Mouse (Mus musculus): ENCODE measurements around the gene Tctex1d4. TPM values are rescaled to one million over a fixed set of nuclear protein-coding genes. Genes with fewer than 3 reads are reported as not detected.

Gene Tctex1d4
- total and polyA plus RNA-seq, 2 experiments = 0.17 TPM; not detected in 1

DNA sequence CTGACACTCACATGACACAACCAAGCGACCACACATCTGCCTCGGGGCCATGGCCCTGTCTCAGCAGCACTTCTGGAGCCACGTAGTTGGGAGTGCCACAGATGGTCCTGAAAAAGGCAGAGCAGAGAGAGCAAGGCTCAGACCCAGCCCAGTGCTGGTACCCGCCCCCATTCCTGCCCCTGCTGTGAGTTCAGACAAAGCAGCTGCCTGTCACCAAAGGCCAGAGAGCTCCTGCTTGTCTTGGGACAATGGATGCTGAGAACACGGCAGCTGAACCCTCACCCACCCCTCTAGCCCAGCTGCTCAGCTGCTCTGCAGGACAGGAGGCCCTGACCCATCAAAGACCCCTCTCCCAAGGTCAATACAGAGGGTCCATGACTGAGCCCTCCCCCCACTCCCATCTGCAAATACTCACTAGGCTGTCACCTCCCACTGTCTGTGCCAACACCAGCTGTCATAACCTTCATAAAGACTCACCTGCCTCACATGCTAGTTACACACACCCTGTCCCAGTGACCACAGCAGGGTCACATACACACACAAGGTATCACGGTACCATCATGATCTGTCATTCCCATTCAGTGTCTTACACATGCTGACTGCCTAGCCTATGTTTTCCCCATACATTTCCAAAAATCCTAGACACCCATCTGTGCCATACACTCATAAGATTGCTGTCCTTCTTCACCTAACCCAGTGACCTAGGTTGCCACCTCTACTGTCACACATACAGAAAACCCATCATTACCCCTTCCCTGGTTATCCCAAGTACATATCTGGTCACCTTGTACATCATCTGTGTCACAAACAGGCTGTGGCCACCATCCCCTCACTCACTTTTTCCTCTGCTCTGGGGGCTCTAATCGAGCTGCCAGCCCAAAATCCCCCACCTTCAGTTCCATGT, 5.5 kb downstream of the Tctex1d4 start:
- H3K36me3 ChIP-seq (ENCODE audit: control insufficient read depth, insufficient read depth, low read length) = peaks cover 47% of the 10 kb centered on the region
- peak overlapping the region; percentile 58 for H3K27ac ChIP-seq (replicated peaks; ENCODE audit: insufficient read depth, low read depth, low read length)
- H3K27me3 ChIP-seq (ENCODE audit: control insufficient read depth, insufficient read depth, low read length) = no peaks in the 10 kb centered on the region
- H3K4me3 ChIP-seq (ENCODE audit: insufficient read depth, low read depth, low read length) = peak overlapping the region; percentile 82
- WGBS = 44% methylated on average over 7 of the region's 7 CpGs
- DNase-seq (ENCODE audit: extremely low read depth, low read depth, low spot score) = no peak
- H3K9ac ChIP-seq (ENCODE audit: low read depth, low read length) = peak overlapping the region; percentile 85
- TF ChIP-seq CTCF (IDR thresholded peaks at IDR 0.05; ENCODE audit: low read depth, low read length) = no peak
- no peak for TF ChIP-seq POLR2A (IDR thresholded peaks at IDR 0.05; ENCODE audit: extremely low read depth, insufficient read depth, low read length)
- peaks cover 21% of the 10 kb centered on the region for H3K4me1 ChIP-seq (ENCODE audit: control insufficient read depth, insufficient read depth, low read length)
- peaks cover 6% of the 10 kb centered on the region; the same call in 1 of the 2 replicates for H3K79me2 ChIP-seq (ENCODE audit: control insufficient read depth, insufficient read depth, low read length)

DNA sequence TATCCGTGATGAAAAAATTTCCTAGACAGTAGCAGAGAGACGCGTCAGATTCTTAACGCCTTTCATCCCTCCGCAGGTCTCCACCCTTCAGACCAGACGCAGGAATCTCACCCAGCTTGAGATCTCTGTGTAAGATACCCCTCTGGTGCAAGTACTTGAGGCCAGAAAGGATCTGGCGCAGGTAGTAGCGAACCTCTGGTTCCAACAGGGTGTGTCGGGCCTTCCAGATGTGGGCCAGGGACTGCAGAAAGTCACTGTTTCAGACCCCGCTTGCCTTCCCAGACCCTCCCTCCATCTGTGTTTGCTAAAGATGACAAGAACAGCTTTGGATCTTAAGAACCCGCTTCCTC, 6.2 kb downstream of the Tctex1d4 start:
- 42% methylated on average over 11 of the region's 11 CpGs for WGBS
- peak overlapping the region; percentile 85 for H3K9ac ChIP-seq (ENCODE audit: low read depth, low read length)
- DNase-seq (ENCODE audit: extremely low read depth, low read depth, low spot score) = no peak
- H3K4me3 ChIP-seq (ENCODE audit: insufficient read depth, low read depth, low read length) = peak overlapping the region; percentile 82
- no peaks in the 10 kb centered on the region for H3K27me3 ChIP-seq (ENCODE audit: control insufficient read depth, insufficient read depth, low read length)
- H3K4me1 ChIP-seq (ENCODE audit: control insufficient read depth, insufficient read depth, low read length) = peaks cover 21% of the 10 kb centered on the region
- peaks cover 44% of the 10 kb centered on the region for H3K36me3 ChIP-seq (ENCODE audit: control insufficient read depth, insufficient read depth, low read length)
- TF ChIP-seq CTCF (IDR thresholded peaks at IDR 0.05; ENCODE audit: low read depth, low read length) = no peak
- no peak for TF ChIP-seq POLR2A (IDR thresholded peaks at IDR 0.05; ENCODE audit: extremely low read depth, insufficient read depth, low read length)
- H3K79me2 ChIP-seq (ENCODE audit: control insufficient read depth, insufficient read depth, low read length) = peaks cover 6% of the 10 kb centered on the region; the same call in 1 of the 2 replicates
- peak overlapping the region; percentile 58 for H3K27ac ChIP-seq (replicated peaks; ENCODE audit: insufficient read depth, low read depth, low read length)

DNA sequence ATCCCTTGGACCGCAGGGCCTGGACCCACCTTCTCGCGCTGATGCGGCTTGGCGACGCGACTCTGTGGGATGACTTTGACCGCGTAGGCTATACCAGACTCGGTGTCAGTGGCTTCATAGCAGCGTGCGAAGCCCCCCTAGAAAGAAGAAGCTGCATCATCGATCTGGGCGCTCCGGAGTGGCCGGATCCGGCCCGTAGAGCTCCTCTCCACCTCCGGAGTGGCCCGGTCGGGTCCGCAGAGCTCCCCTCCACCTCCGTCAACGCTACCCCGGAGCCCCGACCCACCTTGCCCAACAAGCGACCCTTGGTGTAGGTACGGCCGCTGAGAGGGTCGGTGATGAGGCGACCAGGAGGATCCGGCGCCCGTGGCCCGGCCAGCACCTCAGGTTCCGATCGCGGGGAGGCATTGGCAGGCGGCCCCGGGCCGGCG, 6.8 kb downstream of the Tctex1d4 start:
- DNase-seq (ENCODE audit: extremely low read depth, low read depth, low spot score) = no peak
- peak overlapping the region; percentile 58 for H3K27ac ChIP-seq (replicated peaks; ENCODE audit: insufficient read depth, low read depth, low read length)
- TF ChIP-seq POLR2A (IDR thresholded peaks at IDR 0.05; ENCODE audit: extremely low read depth, insufficient read depth, low read length) = no peak
- no peak for TF ChIP-seq CTCF (IDR thresholded peaks at IDR 0.05; ENCODE audit: low read depth, low read length)
- H3K4me1 ChIP-seq (ENCODE audit: control insufficient read depth, insufficient read depth, low read length) = peaks cover 23% of the 10 kb centered on the region
- under 1% methylated on average over 42 of the region's 42 CpGs for WGBS
- H3K79me2 ChIP-seq (ENCODE audit: control insufficient read depth, insufficient read depth, low read length) = peaks cover 6% of the 10 kb centered on the region; the same call in 1 of the 2 replicates
- peaks cover 39% of the 10 kb centered on the region for H3K36me3 ChIP-seq (ENCODE audit: control insufficient read depth, insufficient read depth, low read length)
- peak overlapping the region; percentile 85 for H3K9ac ChIP-seq (ENCODE audit: low read depth, low read length)
- peak overlapping the region; percentile 82 for H3K4me3 ChIP-seq (ENCODE audit: insufficient read depth, low read depth, low read length)
- H3K27me3 ChIP-seq (ENCODE audit: control insufficient read depth, insufficient read depth, low read length) = no peaks in the 10 kb centered on the region

DNA sequence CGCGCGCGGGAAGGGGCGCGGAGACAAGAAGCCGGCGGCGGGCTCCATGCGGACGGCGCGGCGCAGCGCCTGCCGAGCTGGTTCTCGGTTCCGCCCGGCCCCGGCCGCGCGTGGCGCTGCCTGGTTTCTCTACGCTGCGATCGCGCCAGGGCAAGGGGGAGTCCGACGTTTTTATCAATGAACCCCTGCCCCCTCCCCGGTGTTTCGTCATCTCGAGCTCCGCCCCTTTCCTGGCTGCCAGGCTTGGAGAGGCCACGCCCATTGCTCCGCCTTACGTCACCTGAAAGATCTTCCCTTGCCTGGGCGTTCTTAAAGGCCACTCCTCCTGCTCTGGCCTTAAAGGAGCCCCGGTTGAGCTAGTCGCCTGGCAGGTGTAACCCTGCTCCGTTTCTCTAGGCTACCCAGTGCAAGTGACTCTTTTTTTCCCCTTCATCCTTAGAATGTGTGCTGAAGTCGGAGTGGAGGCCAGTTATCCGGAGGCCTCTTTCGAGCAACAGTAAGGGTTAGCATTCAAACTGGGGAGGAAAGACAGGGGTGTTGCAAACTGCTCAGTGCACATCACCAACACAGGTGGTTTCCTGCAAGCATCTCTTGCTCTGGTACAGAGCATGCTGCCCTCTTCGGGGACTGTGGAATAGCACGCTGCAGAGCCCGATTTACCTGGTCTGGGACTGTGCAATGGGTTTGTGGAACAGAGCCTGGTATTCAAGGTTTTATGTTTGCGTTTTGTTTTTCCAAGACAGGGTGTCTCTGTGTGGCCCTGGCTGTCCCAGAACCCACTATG, 7.4 kb downstream of the Tctex1d4 start, which contains the start of gene Plk3:
Gene Plk3 (minus strand): TSS at position 147 of the 784 bp plus-strand sequence.
- TF ChIP-seq CTCF (IDR thresholded peaks at IDR 0.05; ENCODE audit: low read depth, low read length) (peak; percentile 13; the same call in 1 of the 2 replicates), POLR2A (IDR thresholded peaks at IDR 0.05; ENCODE audit: extremely low read depth, insufficient read depth, low read length) (peak; percentile 93)
- Histone ChIP-seq H3K36me3 (ENCODE audit: control insufficient read depth, insufficient read depth, low read length) (peaks cover 33% of the 10 kb centered on the region), H3K27ac (replicated peaks; ENCODE audit: insufficient read depth, low read depth, low read length) (peak within 1 kb of the TSS; percentile 89), H3K4me3 (ENCODE audit: insufficient read depth, low read depth, low read length) (peak within 1 kb of the TSS; percentile 82), H3K27me3 (ENCODE audit: control insufficient read depth, insufficient read depth, low read length) (no peaks in the 10 kb centered on the region), H3K4me1 (ENCODE audit: control insufficient read depth, insufficient read depth, low read length) (peaks cover 26% of the 10 kb centered on the region), H3K9ac (ENCODE audit: low read depth, low read length) (peak within 1 kb of the TSS; percentile 85), H3K79me2 (ENCODE audit: control insufficient read depth, insufficient read depth, low read length) (peaks cover 6% of the 10 kb centered on the region; the same call in 1 of the 2 replicates)
- 1% methylated on average over 48 of the region's 48 CpGs for WGBS
- peak; percentile 93 for DNase-seq (ENCODE audit: extremely low read depth, low read depth, low spot score)

DNA sequence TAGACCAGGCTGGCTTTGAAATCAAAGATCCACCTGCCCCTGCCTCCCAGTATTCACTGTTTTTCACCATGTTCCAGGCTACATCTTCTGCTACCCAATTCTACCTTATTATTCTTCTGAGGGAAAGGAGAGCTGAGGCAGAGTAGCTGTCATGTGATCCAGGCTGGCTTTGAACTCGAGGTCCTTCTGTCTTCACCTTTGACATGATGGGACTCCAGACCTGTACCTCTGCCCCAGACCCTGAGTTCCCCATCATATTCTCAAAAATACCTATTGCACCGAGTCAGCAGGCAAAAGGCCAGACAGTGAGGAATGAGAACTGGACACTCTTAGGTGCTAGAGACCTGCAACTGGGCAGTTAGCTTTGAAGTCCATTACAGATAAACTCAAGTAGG, 8.0 kb downstream of the Tctex1d4 start:
- no peaks in the 10 kb centered on the region for H3K27me3 ChIP-seq (ENCODE audit: control insufficient read depth, insufficient read depth, low read length)
- H3K36me3 ChIP-seq (ENCODE audit: control insufficient read depth, insufficient read depth, low read length) = peaks cover 28% of the 10 kb centered on the region
- peak overlapping the region; percentile 65 for H3K9ac ChIP-seq (ENCODE audit: low read depth, low read length)
- peaks cover 26% of the 10 kb centered on the region for H3K4me1 ChIP-seq (ENCODE audit: control insufficient read depth, insufficient read depth, low read length)
- H3K27ac ChIP-seq (replicated peaks; ENCODE audit: insufficient read depth, low read depth, low read length) = peak overlapping the region; percentile 89
- DNase-seq (ENCODE audit: extremely low read depth, low read depth, low spot score) = peak; percentile 82
- TF ChIP-seq POLR2A (IDR thresholded peaks at IDR 0.05; ENCODE audit: extremely low read depth, insufficient read depth, low read length) (no peak), CTCF (IDR thresholded peaks at IDR 0.05; ENCODE audit: low read depth, low read length) (no peak)
- 9% methylated on average over 2 of the region's 2 CpGs for WGBS
- peak overlapping the region; percentile 44 for H3K4me3 ChIP-seq (ENCODE audit: insufficient read depth, low read depth, low read length)
- H3K79me2 ChIP-seq (ENCODE audit: control insufficient read depth, insufficient read depth, low read length) = peaks cover 6% of the 10 kb centered on the region; the same call in 1 of the 2 replicates
